Mouse (Mus musculus): Measurements from ENCODE around the gene Capg. TPM values are rescaled to one million over a fixed set of nuclear protein-coding genes. Genes with fewer than 3 reads are reported as not detected.

The Capg gene
- polyA plus RNA-seq, 1 experiment from 2014 or later: 15.0 TPM

DNA sequence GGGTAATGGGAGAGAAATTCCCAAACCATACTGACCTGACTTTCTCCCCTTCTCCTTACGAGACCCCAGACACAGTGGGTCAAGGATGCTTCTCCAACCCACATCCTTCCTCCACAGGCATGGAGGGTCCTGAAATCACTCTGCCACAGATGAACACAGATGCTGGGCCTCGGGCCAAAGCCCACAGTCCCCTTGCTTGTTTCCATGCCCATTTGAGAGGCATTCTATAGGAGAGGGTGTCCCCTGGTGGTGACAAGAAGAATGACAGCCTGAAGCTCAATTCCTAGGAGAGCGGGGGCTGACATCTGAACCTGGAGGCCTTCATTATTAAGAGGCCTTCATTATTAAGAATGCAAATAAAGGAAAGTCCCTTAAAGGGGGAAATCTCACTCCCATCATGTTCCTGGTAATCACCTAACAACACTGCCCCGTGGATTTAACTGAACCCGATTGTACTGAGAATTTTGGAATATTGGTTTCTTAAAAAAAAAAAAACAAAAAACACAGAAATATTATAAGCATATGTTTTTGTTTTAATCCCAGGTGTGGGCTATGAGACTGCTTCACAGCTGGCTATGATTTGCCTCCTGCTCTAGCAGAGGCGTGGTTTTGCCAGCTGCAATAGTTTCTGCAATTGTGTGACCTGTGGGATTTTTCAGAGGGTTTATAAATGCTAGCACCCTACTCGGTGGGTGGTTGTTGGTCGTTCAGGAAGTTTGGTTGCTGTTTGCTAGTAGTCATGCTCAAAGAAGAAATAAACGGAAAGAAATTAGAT lies 10.0 kb upstream of the Capg start:
- H3K4me2 ChIP-seq (replicated peaks): no peak overlapping the region
- WGBS: 37% methylated on average over 9 of the region's 9 CpGs
- H3K27ac ChIP-seq: peak overlapping the region; percentile 18; the same call in 1 of the 2 replicates

DNA sequence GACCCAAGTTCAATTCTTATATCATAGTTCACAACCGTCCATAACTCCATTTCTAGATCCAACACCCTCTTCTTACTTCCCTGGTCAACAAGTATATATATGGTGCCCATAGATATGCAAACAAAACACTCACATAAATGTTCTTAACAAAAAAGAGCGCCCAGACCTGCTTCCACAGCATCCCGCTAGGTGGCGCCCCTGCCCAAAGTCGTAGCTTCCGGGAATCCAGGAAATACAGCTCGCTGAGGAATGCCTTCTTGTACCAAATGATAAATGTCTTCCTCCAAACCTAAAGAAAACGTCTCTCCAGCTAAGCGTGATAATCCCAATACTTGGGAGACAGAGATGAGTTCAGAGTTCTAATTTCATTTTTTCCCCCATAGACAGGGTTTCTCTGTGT lies 9.0 kb upstream of the Capg start:
- no peak for ATAC-seq (ENCODE audit: low FRiP score)
- no peaks in the 10 kb centered on the region for H3K36me3 ChIP-seq
- H3K4me3 ChIP-seq: no peak overlapping the region
- no peak overlapping the region for H3K9ac ChIP-seq
- whole genome bisulfite sequencing: 4% methylated on average over 9 of the region's 9 CpGs
- H3K4me2 ChIP-seq (replicated peaks): peak overlapping the region; percentile 37; the same call in 1 of the 2 replicates
- H3K9me3 ChIP-seq (replicated peaks): no peaks in the 10 kb centered on the region
- no peaks in the 10 kb centered on the region for H3K27me3 ChIP-seq
- H3K27ac ChIP-seq: no peak overlapping the region
- H3K4me1 ChIP-seq: peaks cover 20% of the 10 kb centered on the region

More for the DNA sequence above, 10.0 kb upstream of the Capg start:
- Histone ChIP-seq H3K9me3 (replicated peaks) (no peaks in the 10 kb centered on the region), H3K36me3 (no peaks in the 10 kb centered on the region), H3K4me1 (peaks cover 20% of the 10 kb centered on the region), H3K27me3 (no peaks in the 10 kb centered on the region), H3K9ac (no peak overlapping the region), H3K4me3 (no peak overlapping the region)
- ATAC-seq (ENCODE audit: low FRiP score): peak; percentile 64

DNA sequence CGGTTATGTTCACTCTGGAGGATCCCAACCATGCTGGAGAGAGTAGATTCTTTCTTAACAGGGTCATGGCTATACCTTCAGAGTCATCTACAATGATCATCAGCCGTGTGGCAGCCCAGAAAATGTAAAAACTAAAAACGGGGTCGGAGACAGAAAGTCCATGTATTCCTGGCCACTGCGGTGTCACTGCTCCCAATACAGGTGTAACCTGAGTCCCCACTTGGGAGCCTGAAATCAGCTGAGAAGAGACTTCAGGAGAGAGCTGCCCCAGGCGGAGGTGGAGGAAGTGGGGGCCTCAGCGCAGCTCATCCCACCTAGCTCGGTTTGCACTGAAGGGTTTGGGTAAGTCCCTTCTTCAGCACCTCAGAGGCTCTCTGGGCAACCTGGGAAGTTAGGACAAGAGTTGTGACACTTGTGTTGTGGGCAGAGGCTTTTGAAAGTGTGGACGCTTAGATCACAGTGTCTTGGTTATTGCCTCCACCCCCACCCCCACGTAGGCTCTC lies 6.1 kb upstream of the Capg start:
- no peak overlapping the region for H3K27ac ChIP-seq

DNA sequence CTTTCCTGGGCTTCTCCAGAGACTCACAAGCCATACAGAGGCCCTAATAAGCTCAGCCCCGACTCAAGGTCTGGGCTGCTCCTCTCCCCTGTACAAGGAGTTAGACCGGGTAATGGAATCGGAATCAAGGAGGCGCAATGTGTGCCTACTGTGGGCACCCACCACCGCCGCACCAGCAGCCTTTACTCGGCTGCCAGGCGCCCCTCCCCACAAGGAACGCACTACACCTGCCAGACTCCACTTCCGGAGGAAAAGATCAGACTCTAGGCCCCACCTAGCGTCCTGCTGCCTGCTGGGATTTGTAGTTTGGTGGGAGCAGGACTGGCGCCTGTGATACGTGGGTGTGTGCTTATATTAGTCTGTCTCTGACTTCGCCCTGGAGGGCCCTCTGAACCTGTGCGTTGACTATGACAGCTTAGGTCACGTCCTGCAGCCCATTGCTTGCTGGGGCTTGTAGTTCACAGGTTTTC lies 5.6 kb upstream of the Capg start:
- Histone ChIP-seq H3K36me3 (no peaks in the 10 kb centered on the region), H3K9me3 (replicated peaks) (no peaks in the 10 kb centered on the region), H3K4me3 (peak overlapping the region; percentile 46), H3K9ac (peak overlapping the region; percentile 68), H3K4me2 (replicated peaks) (peak overlapping the region; percentile 58), H3K4me1 (peaks cover 12% of the 10 kb centered on the region), H3K27me3 (no peaks in the 10 kb centered on the region), H3K27ac (no peak overlapping the region)
- WGBS: 2% methylated on average over 16 of the region's 16 CpGs
- peak; percentile 93 for ATAC-seq (ENCODE audit: low FRiP score)

More for the DNA sequence above, 6.1 kb upstream of the Capg start:
- H3K36me3 ChIP-seq: no peaks in the 10 kb centered on the region
- H3K4me3 ChIP-seq: peak overlapping the region; percentile 46
- H3K4me2 ChIP-seq (replicated peaks): peak overlapping the region; percentile 58
- peak overlapping the region; percentile 68 for H3K9ac ChIP-seq
- H3K27me3 ChIP-seq: no peaks in the 10 kb centered on the region
- H3K4me1 ChIP-seq: peaks cover 12% of the 10 kb centered on the region
- 48% methylated on average over 10 of the region's 10 CpGs for WGBS
- no peaks in the 10 kb centered on the region for H3K9me3 ChIP-seq (replicated peaks)
- ATAC-seq (ENCODE audit: low FRiP score): no peak

DNA sequence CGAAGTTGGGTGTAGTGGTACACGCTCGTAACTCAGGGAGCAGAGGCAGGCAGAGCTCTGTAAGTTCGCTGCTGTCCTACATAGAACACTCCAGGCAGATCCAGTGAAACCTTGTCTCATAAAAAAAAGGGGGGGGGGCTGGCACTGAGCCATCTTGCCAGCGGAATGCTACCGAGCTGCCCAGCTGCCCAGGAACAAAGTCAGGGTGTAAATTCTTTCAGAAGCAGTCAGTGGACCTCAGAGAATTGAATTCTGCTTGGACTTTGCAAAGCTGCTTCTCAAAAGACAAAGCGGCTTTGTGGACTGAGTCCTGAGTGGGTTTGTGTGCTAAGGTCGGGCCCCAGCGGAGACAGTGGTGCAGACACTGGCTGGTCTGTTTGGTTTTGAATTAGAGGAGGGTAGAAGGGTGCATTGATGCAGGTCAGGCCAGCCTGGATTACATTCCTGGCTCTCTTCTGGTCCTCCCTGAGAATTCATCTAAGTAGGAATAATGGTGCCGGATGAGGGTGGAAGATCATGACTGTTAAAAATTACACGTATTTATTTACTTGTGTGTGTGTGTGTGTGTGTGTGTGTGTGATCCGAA lies 833 bp upstream of the Capg start:
- ATAC-seq (ENCODE audit: low FRiP score): no peak

DNA sequence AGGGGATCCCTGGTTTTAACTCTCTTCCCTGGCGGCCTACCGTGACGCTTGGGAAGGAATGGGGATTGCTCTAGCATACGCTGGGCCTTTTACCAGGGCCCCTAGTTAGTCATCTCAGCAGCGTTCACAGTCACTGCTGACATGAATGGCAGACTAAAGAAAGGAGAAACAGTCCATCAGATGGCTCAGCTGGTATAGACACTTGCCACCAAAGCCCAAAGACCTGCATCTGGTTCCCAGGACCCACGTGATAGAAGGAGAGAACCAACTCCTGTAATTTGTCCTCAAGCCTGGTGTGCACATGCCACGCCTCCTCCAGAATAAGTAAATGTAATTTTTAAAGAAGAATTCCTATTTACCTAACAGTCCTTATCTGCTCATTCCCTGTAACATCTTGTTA lies 1.2 kb downstream of the Capg start:
- Histone ChIP-seq H3K9ac (no peak overlapping the region), H3K36me3 (no peaks in the 10 kb centered on the region), H3K4me2 (replicated peaks) (no peak overlapping the region), H3K4me1 (0 out of 2 replicates have a peak, but pooled peaks cover 3% of the 10 kb centered on the region), H3K9me3 (replicated peaks) (no peaks in the 10 kb centered on the region), H3K27me3 (0 out of 2 replicates have a peak, but pooled peaks cover 2% of the 10 kb centered on the region), H3K27ac (no peak overlapping the region), H3K4me3 (no peak overlapping the region)
- WGBS: 51% methylated on average over 7 of the region's 7 CpGs
- ATAC-seq (ENCODE audit: low FRiP score): no peak

More for the DNA sequence above, 833 bp upstream of the Capg start:
- Histone ChIP-seq H3K9ac (no peak overlapping the region), H3K36me3 (no peaks in the 10 kb centered on the region), H3K4me1 (peaks cover 8% of the 10 kb centered on the region), H3K4me3 (no peak overlapping the region), H3K9me3 (replicated peaks) (no peaks in the 10 kb centered on the region), H3K27me3 (0 out of 2 replicates have a peak, but pooled peaks cover 2% of the 10 kb centered on the region), H3K27ac (0 out of 2 replicates have a peak overlapping the region, but pooled peaks have one; percentile 31), H3K4me2 (replicated peaks) (no peak overlapping the region)
- WGBS: 74% methylated on average over 12 of the region's 12 CpGs

DNA sequence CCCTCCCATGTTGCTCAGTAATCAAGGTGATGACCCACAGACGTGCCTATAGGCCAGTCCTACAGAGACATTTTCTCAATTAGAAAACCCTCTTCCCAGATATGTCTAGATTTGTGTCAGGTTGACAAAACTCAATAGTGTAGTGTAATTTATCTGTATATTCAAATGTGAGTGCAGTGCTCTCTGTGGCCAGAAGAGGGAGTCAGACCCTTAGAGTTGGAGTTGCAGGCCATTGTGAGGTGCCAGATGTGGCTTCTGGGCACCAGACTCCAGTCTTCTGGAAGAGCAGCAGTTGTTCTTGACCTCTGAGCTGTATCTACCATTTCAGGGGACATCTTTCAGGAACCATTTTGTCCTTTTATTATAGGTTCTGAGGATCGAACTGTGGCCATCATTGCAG lies 2.9 kb downstream of the Capg start:
- 96% methylated on average over 2 of the region's 2 CpGs for WGBS
- no peaks in the 10 kb centered on the region for H3K36me3 ChIP-seq
- H3K4me2 ChIP-seq (replicated peaks): no peak overlapping the region
- H3K9ac ChIP-seq: no peak overlapping the region
- H3K9me3 ChIP-seq (replicated peaks): no peaks in the 10 kb centered on the region
- H3K4me1 ChIP-seq: peaks cover 5% of the 10 kb centered on the region
- H3K27ac ChIP-seq: no peak overlapping the region
- ATAC-seq (ENCODE audit: low FRiP score): no peak
- H3K4me3 ChIP-seq: no peak overlapping the region
- 0 out of 2 replicates have a peak, but pooled peaks cover 2% of the 10 kb centered on the region for H3K27me3 ChIP-seq

DNA sequence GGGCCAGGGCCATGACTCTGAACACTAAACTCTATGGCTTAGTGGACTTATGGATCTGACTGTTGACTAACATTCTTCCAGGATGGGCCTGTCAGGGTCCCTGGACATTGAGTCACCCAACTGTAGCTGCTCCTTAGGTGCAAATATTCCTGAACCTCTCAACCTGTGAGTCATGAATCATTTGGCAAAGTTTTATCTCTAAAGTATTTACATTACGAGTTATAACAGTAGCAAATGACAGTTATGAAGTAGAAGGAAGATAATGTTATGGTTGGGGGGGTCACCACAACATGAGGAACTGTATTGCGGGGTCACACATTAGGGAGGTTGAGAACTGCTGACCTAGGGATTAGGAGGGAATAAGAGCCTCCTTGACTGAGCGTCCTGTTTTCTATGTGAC lies 3.7 kb downstream of the Capg start:
- H3K9ac ChIP-seq: no peak overlapping the region
- H3K9me3 ChIP-seq (replicated peaks): no peaks in the 10 kb centered on the region
- no peak overlapping the region for H3K27ac ChIP-seq
- no peaks in the 10 kb centered on the region for H3K36me3 ChIP-seq
- H3K4me3 ChIP-seq: no peak overlapping the region
- 96% methylated on average over 3 of the region's 3 CpGs for WGBS
- H3K4me2 ChIP-seq (replicated peaks): no peak overlapping the region
- peaks cover 11% of the 10 kb centered on the region for H3K4me1 ChIP-seq
- H3K27me3 ChIP-seq: 0 out of 2 replicates have a peak, but pooled peaks cover 2% of the 10 kb centered on the region
- no peak for ATAC-seq (ENCODE audit: low FRiP score)

DNA sequence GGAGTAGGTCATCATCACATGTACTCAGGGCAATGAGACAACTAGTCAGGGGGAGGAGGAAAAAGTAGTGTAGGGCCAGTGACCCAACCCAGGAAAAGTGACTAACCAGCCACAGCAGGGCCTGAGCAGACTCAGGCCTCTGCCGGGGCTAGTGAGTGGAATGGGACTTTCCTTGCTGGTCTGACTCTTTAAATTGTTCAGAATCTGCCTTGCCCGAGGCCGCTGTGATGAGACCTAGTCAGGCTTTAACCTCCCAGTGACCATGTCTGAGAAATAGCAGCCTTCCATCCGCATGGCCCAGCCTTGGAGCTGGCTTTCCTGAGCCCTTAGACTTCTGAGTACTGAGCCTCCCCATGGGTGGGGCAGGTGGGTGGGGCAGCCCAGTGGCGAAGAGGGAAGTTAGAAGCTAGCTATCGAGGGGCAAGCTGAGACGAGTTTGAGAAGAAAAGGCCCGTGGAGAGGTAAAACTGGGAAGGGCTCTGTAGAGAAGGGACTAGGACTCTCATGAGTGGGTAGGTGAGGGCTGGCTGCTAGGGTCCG lies 4.9 kb downstream of the Capg start:
- WGBS: 69% methylated on average over 9 of the region's 9 CpGs
- Histone ChIP-seq H3K36me3 (no peaks in the 10 kb centered on the region), H3K9me3 (replicated peaks) (no peaks in the 10 kb centered on the region), H3K4me1 (peaks cover 18% of the 10 kb centered on the region), H3K4me2 (replicated peaks) (no peak overlapping the region), H3K9ac (no peak overlapping the region), H3K27me3 (0 out of 2 replicates have a peak, but pooled peaks cover 2% of the 10 kb centered on the region), H3K27ac (no peak overlapping the region), H3K4me3 (no peak overlapping the region)
- ATAC-seq (ENCODE audit: low FRiP score): no peak

DNA sequence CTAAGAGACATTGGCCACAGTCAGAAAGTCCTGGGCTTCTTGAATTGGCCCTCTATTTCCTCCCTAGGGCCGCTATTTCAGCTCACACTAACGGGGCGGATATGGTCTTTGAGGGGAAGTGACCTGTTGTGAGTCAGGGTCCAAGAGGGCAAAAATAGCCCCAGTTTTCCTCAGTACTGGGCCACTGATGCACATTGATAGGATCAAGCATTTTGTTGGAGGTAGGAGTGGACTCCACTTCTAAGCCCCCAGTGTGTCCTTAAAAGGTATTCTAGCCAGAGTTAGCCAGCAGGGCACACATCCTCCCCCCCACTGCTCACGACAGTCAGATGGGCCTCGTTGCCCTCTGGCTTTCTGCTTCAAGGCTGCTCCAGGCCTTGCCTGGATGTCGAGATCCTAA lies 5.8 kb downstream of the Capg start:
- Histone ChIP-seq H3K4me1 (peaks cover 18% of the 10 kb centered on the region), H3K27ac (no peak overlapping the region), H3K4me2 (replicated peaks) (no peak overlapping the region), H3K36me3 (no peaks in the 10 kb centered on the region), H3K27me3 (no peaks in the 10 kb centered on the region), H3K9ac (no peak overlapping the region), H3K9me3 (replicated peaks) (no peaks in the 10 kb centered on the region), H3K4me3 (no peak overlapping the region)
- WGBS: 65% methylated on average over 6 of the region's 6 CpGs
- no peak for ATAC-seq (ENCODE audit: low FRiP score)

DNA sequence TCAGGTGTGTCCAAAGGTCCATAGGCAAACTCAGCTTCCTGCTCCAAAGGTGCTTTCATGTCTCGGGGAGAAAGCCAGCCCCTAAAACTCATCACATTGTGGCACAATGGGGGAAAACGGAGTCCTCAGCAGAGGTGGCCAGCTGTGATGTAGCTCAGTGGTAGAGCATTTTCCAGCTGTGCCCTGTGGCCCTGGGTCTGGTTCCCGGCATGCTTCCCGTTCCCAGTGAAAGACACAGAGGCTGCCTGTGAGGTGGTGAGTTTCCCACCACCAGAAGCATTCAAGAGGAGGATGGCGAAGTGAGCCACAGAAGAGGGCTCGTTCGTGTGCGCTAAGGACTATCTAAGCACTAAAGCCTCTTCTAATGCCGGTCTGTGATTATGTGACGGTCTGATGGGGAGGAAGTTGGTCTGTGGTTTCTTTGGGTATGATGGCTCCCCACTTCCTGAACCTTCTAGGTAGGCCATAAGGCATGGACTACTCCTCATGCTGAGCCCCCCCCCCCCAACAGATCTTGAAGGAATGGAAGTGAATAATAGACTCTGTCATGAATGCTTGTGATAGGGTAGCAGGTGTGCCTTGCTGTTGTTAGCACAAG lies 6.4 kb downstream of the Capg start:
- Histone ChIP-seq H3K4me1 (peaks cover 15% of the 10 kb centered on the region), H3K4me2 (replicated peaks) (no peak overlapping the region), H3K9ac (no peak overlapping the region), H3K36me3 (no peaks in the 10 kb centered on the region), H3K27ac (no peak overlapping the region), H3K4me3 (no peak overlapping the region), H3K9me3 (replicated peaks) (no peaks in the 10 kb centered on the region), H3K27me3 (no peaks in the 10 kb centered on the region)
- WGBS: 82% methylated on average over 10 of the region's 10 CpGs
- ATAC-seq (ENCODE audit: low FRiP score): no peak
